Mouse (Mus musculus): ENCODE results near the gene Dbnl. TPM values are rescaled to one million over a fixed set of nuclear protein-coding genes. Genes with fewer than 3 reads are reported as not detected.

Gene Dbnl
- total and polyA plus RNA-seq, 3 experiments = 70.3 to 124 (median 77.3) TPM

- Histone ChIP-seq H3K4me1 (ENCODE audit: control insufficient read depth in 1 of 2, insufficient read depth in 2 of 2) (peaks cover 0 to 2% of the 10 kb centered on the region in 2 experiments; a peak in 1 of 4 replicates), H3K4me2 (ENCODE audit: insufficient read depth, low read depth, poor library complexity, severe bottlenecking) (no peak overlapping the region), H3K36me3 (replicated peaks in 1 of 2; ENCODE audit: control insufficient read depth in 1 of 2, insufficient read depth in 1 of 2, low read length in 1 of 2) (no peaks in the 10 kb centered on the region), H3K27me3 (replicated peaks) (no peaks in the 10 kb centered on the region), H3K9ac (ENCODE audit: insufficient read depth, low read depth) (no peak overlapping the region), H3K27ac (ENCODE audit: insufficient read depth, low read depth) (no peak overlapping the region), H3K4me3 (replicated peaks in 1 of 3; ENCODE audit: low read depth in 2 of 3, low read length in 2 of 3, poor library complexity in 1 of 3) (no peak overlapping the region), H3K9me3 (replicated peaks; ENCODE audit: low read length) (peaks cover 15% of the 10 kb centered on the region), H3K79me2 (replicated peaks; ENCODE audit: control insufficient read depth, extremely low read depth, insufficient read depth, poor library complexity, severe bottlenecking) (no peaks in the 10 kb centered on the region)
- TF ChIP-seq RAD21 (IDR thresholded peaks at IDR 0.05; ENCODE audit: low read depth, low read length) (no peak), CHD2 (IDR thresholded peaks at IDR 0.05; ENCODE audit: low read length) (no peak), CTCF (conservative IDR thresholded peaks at IDR 0.05 in 1 of 2, IDR thresholded peaks at IDR 0.05 in 1 of 2; ENCODE audit: low read depth in 2 of 2, low read length in 2 of 2) (no peak), EP300 (IDR thresholded peaks at IDR 0.05; ENCODE audit: low read length) (no peak), HCFC1 (IDR thresholded peaks at IDR 0.05; ENCODE audit: low read depth, low read length) (no peak), SIN3A (IDR thresholded peaks at IDR 0.05; ENCODE audit: low read length) (no peak), ZNF384 (IDR thresholded peaks at IDR 0.05; ENCODE audit: low read depth, low read length) (no peak), MAFK (IDR thresholded peaks at IDR 0.05; ENCODE audit: insufficient replicate concordance, low read length) (no peak), BHLHE40 (IDR thresholded peaks at IDR 0.05; ENCODE audit: low read depth, low read length) (no peak), JUN (IDR thresholded peaks at IDR 0.05; ENCODE audit: insufficient read depth, low read depth, low read length) (no peak), NRF1 (IDR thresholded peaks at IDR 0.05; ENCODE audit: low read depth, low read length) (no peak)
- dilution Hi-C loops (cut with MboI; ENCODE audit: extremely low pct_ligation_motif_present, extremely low pct_unique_long_range_greater_than_20kb, low sequenced_read_pairs) = no loop called here
- no peak for DNase-seq (ENCODE audit: extremely low read depth)
- in situ Hi-C loops (cut with MboI; ENCODE audit: low pct_ligation_motif_present, low pct_unique_long_range_greater_than_20kb, low sequenced_read_pairs) = no loop called here
These were observed 34.5 kb upstream of the Dbnl start for GRCm38 (mm10) chr11:5753755-5754154.

- Histone ChIP-seq H3K27ac (ENCODE audit: insufficient read depth, low read depth) (peak within 1 kb of the TSS; percentile 78), H3K4me2 (ENCODE audit: insufficient read depth, low read depth, poor library complexity, severe bottlenecking) (peak within 1 kb of the TSS; percentile 86), H3K79me2 (replicated peaks; ENCODE audit: control insufficient read depth, extremely low read depth, insufficient read depth, poor library complexity, severe bottlenecking) (no peaks in the 10 kb centered on the region; the same call in 1 of the 2 replicates), H3K36me3 (replicated peaks in 1 of 2; ENCODE audit: control insufficient read depth in 1 of 2, insufficient read depth in 1 of 2, low read length in 1 of 2) (peaks cover 3 to 18% of the 10 kb centered on the region in 2 experiments), H3K9ac (ENCODE audit: insufficient read depth, low read depth) (peak within 1 kb of the TSS; percentile 88), H3K4me1 (ENCODE audit: control insufficient read depth in 1 of 2, insufficient read depth in 2 of 2) (peaks cover 2 to 25% of the 10 kb centered on the region in 2 experiments; a peak in 2 of 4 replicates), H3K4me3 (replicated peaks in 1 of 3; ENCODE audit: low read depth in 2 of 3, low read length in 2 of 3, poor library complexity in 1 of 3) (peak within 1 kb of the TSS; percentile 65 to 66 (median 66)), H3K9me3 (replicated peaks; ENCODE audit: low read length) (no peaks in the 10 kb centered on the region), H3K27me3 (replicated peaks) (no peaks in the 10 kb centered on the region)
- peak; percentile 93 for DNase-seq (ENCODE audit: extremely low read depth)
- dilution Hi-C loops (cut with MboI; ENCODE audit: extremely low pct_ligation_motif_present, extremely low pct_unique_long_range_greater_than_20kb, low sequenced_read_pairs) (no loop called here), in situ Hi-C loops (cut with MboI; ENCODE audit: low pct_ligation_motif_present, low pct_unique_long_range_greater_than_20kb, low sequenced_read_pairs) (no loop called here)
- TF ChIP-seq UBTF (IDR thresholded peaks at IDR 0.05; ENCODE audit: low read depth, low read length) (0 out of 2 replicates have a peak, but pooled peaks have one; percentile 58), EP300 (IDR thresholded peaks at IDR 0.05; ENCODE audit: low read length) (0 out of 2 replicates have a peak, but pooled peaks have one; percentile 9), TCF12 (IDR thresholded peaks at IDR 0.05; ENCODE audit: low read depth, low read length) (peak; percentile 81), MAZ (IDR thresholded peaks at IDR 0.05; ENCODE audit: low read depth, low read length) (peak; percentile 41; the same call in 1 of the 2 replicates), NRF1 (IDR thresholded peaks at IDR 0.05; ENCODE audit: low read depth, low read length) (peak; percentile 86), IRF4 (IDR thresholded peaks at IDR 0.05; ENCODE audit: low read depth, low read length) (no peak; the same call in 1 of the 2 replicates), POLR2A (IDR thresholded peaks at IDR 0.05; ENCODE audit: low read depth, low read length) (peak; percentile 99), ZC3H11A (IDR thresholded peaks at IDR 0.05; ENCODE audit: low read depth, low read length) (no peak), NELFE (IDR thresholded peaks at IDR 0.05; ENCODE audit: low read depth, low read length) (peak; percentile 99), MEF2A (IDR thresholded peaks at IDR 0.05; ENCODE audit: borderline replicate concordance, low read depth, low read length) (no peak; the same call in 1 of the 2 replicates), ZKSCAN1 (IDR thresholded peaks at IDR 0.05; ENCODE audit: borderline replicate concordance, low read depth, low read length) (no peak), PAX5 (IDR thresholded peaks at IDR 0.05; ENCODE audit: low read length) (no peak), GABPA (IDR thresholded peaks at IDR 0.05; ENCODE audit: insufficient replicate concordance, low read depth, low read length) (no peak; the same call in 1 of the 2 replicates), CTCF (conservative IDR thresholded peaks at IDR 0.05 in 1 of 2, IDR thresholded peaks at IDR 0.05 in 1 of 2; ENCODE audit: low read depth in 2 of 2, low read length in 2 of 2) (peak in 1 of 2 experiments; percentile 8; a peak in 2 of 4 replicates), KAT2A (IDR thresholded peaks at IDR 0.05; ENCODE audit: insufficient replicate concordance, low read length) (peak; percentile 53; the same call in 1 of the 2 replicates), USF2 (conservative IDR thresholded peaks at IDR 0.05; ENCODE audit: low read depth, low read length) (peak; percentile 88), JUN (IDR thresholded peaks at IDR 0.05; ENCODE audit: insufficient read depth, low read depth, low read length) (no peak), BHLHE40 (IDR thresholded peaks at IDR 0.05; ENCODE audit: low read depth, low read length) (peak; percentile 98), MAX (IDR thresholded peaks at IDR 0.05; ENCODE audit: low read length) (peak; percentile 93), MYC (IDR thresholded peaks at IDR 0.05; ENCODE audit: low read depth, low read length) (peak; percentile 77), POLR2AphosphoS2 (IDR thresholded peaks at IDR 0.05; ENCODE audit: low read depth, low read length) (peak; percentile 93), MAFK (IDR thresholded peaks at IDR 0.05; ENCODE audit: insufficient replicate concordance, low read length) (no peak), TBP (conservative IDR thresholded peaks at IDR 0.05; ENCODE audit: low read depth, low read length) (peak; percentile 84), CHD2 (IDR thresholded peaks at IDR 0.05; ENCODE audit: low read length) (no peak), RCOR1 (conservative IDR thresholded peaks at IDR 0.05; ENCODE audit: low read depth, low read length) (peak; percentile 84; the same call in 1 of the 2 replicates)
These were observed 26.3 kb upstream of the Dbnl start, which contains the start of gene Urgcp for GRCm38 (mm10) chr11:5761820-5762632. Gene Urgcp, minus strand, starts transcription at chr11:5762376.

Data from CH12.LX (cell line).